Mouse (Mus musculus) right cerebral cortex, adult 2 months (tissue): ENCODE results near the gene Bpifb4.

Experiments
- DNase-seq, 2 experiments: peaks; one replicate each; pipeline ENCODE4 v3.0.0; 2021 to 2022; ENCODE audit warnings: low spot score in 2 of 2

Bpifb4 gene

DNA sequence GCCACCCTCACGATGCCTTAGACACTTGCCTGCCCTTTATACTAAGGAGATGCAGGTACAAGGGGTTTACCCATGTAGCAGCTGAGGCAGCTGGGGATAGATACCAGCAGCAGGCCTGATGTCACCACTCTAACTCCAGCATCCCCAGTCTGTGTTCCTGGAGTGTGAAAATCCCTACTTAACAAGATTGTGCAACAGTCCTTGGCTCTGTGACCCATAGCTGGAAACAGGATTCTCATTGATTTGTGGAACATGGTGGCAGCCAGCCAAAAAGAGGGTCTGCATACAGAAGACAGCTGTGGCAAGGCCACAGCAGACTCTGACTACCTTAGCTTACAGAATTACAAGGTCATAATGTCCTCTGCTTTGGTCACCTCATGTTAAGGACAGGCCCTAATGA lies 67.1 kb downstream of the Bpifb4 start:
- no peak for DNase-seq

DNA sequence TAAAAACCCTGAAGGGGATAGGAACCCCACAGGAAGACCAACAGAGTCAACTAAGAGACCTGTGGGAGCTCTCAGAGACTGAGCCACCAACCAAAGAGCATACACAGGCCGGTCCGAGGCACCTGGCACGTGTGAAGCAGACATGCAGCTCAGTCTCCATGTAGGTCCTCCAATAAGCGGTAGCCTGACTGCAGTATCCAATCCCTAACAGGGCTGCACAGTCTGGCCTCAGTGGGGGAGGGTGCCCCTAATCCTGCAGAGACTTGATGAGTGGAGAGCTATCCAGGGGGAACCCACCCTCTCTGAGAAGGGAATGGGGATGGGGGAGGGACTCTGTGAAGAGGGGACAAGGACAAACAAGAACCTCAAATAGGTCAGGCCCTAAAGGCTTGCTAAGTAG lies 67.7 kb downstream of the Bpifb4 start:
- no peak for DNase-seq

DNA sequence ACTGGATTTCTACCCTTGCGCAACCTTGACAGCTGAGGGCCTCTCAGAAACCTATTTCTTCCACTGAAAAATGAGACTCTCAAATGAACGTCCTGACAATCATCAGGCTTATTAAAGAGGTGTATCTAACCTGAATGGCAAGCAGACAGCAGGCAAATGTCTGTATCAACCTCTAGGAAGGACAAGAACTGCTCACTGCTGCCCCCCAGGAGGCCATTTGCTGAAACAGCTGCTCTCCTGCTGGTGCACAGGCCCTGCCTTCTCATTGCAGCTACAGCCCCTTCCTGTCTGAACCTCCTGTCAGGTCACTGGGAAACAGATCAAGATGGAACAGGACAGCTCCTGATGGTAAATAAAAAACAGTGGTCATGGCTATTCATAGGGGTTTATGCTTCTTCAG lies 68.3 kb downstream of the Bpifb4 start:
- DNase-seq: no peak

DNA sequence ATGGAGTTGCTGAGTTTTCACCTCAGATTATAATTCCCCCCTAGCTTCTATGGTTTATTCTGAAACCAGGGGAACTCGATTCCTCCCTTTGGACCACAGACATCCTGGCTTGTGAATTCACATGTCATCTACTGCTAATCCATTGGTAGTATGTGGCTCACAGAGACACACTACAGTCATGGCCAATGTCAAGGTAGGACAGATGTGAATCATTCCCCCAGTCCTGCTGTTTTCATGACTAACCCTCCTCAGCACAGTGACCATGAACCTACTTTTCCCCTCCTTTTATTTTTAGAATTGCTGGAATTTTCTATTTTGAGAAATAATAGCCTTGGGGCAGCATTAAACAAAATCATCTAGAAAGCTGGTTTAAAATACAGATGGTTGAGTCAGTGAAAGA lies 69.4 kb downstream of the Bpifb4 start:
- no peak for DNase-seq

DNA sequence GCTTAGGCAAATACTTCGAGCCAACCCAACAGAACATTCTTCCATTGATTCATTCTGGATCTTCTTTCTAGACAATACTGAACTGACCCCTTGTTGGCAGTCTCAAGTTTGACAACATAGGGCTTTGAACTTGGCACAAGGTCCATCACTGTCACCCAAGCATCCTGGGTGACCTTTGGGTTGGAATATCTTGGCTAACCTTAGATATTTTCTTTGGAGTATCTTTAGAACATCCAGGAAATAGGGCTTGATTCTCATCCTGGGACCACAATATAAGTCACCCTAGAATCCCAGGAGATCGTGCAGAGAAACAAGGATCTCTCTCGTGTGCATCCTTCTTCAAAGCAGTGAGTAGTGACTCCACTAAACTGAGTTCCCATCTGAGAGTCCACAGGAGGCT lies 70.0 kb downstream of the Bpifb4 start, which contains the start of gene Bpifa2:
Bpifa2 (plus strand) TSS at position 301 of the 400 bp plus-strand sequence.
- no peak for DNase-seq
